Mouse (Mus musculus) bone marrow, adult 2 months (tissue): ENCODE data around the gene Nmt1.

Source experiments
- CTCF ChIP-seq: fragments of 200-500 bp; IDR thresholded peaks from 2 replicates; pipeline ENCODE4 v1.5.1; 2011; ENCODE audit warnings: low read length, control low read depth; ENCODE audit not compliant: control insufficient read depth, insufficient read depth
- POLR2A ChIP-seq: fragments of 200-500 bp; IDR thresholded peaks from 2 replicates; pipeline ENCODE4 v1.6.1; 2011; ENCODE audit warnings: low read depth, mild to moderate bottlenecking, control low read depth, low read length, borderline replicate concordance; ENCODE audit not compliant: control insufficient read depth

DNA sequence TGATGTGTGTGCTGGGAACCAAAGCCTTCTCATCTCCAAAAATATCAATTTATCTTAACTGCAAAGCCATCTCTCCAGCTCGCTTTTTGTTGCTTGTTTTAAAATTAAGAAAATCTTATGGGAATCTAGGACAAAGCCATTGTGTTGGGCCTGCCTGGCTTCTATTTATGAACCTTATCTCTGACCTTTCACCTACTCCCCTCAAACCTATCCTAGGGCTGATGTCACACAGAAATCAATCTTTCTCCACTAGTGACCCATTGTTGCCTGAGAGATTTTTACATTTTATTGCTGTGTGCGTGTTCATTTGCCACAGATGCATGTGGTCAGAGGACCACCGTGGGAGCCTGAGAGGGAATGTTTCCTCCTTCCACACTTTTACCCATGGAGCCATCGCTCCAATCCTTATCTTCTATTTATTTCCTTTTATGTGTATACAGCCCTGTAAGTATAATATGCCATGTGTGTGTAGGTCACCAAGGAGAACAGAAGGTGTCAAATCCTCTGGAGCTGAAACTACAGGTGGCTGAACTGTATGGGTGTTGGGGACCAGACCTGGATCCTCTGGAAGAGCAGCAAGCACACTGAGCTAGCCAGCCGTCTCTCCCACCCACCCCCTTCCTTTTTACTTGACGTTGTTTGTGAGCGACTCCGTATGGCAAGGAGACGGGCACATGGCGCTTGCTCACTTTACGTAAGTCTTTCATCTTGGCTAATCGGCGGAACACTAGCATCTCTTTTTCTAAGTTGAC, 17.4 kb upstream of the Nmt1 start:
- TF ChIP-seq CTCF = no peak
- no peak for TF ChIP-seq POLR2A
